Mouse (Mus musculus) mouse trophoblast stem cell (cell line): Measurements from ENCODE around the gene Fbxw14.
"Not testable (repeated sequence)": the region's sequence is repeated elsewhere in the genome, so short reads cannot be mapped to it uniquely, and the experiment has no call there.

Experiments
- in situ Hi-C, 2 experiments: fragments of 300-500 bp; cut with MseI, MboI; formaldehyde crosslinking; loops; 2 replicates in 1 of 2; 3 replicates in 1 of 2; pipeline ENCODE4 v1.15.1; 2025

The Fbxw14 gene

GRCm38 (mm10) chr9:109287576-109287975 is at the start of gene Fbxw14:
Gene Fbxw14 (minus strand): TSS chr9:109287676.
- in situ Hi-C loops: not testable (repeated sequence)

GRCm38 (mm10) chr9:109263041-109263440 is 24.4 kb downstream of the Fbxw14 start:
- in situ Hi-C loops: no loop called here

- in situ Hi-C loops: no loop called here
These were observed 52.8 kb downstream of the Fbxw14 start, which contains the start of gene Fbxw20 for GRCm38 (mm10) chr9:109234654-109235053. Gene Fbxw20 (minus strand): TSS chr9:109234754.
